Mouse (Mus musculus): ENCODE measurements at regions not wholly inside any gene's neighbourhood (a gene's known extent, or its start where the extent isn't known, plus 50 kb on each side); places are given as distances from the start of the nearest gene placed in this dataset.
"Not testable (repeated sequence)": the region's sequence is repeated elsewhere in the genome, so short reads cannot be mapped to it uniquely, and the experiment has no call there.

GRCm38 (mm10) chr15:93024171-93024570 is 250.8 kb downstream of the Gxylt1 start:
- H3K9ac ChIP-seq (replicated peaks): no peak overlapping the region
- 79% methylated on average over 6 of the region's 6 CpGs for WGBS
- no peak overlapping the region for H3K4me2 ChIP-seq
- no peak overlapping the region for H3K27ac ChIP-seq
- H3K4me1 ChIP-seq (replicated peaks): no peaks in the 10 kb centered on the region
- ATAC-seq (ENCODE audit: insufficient number of reproducible peaks, insufficient read depth, low FRiP score, low TSS enrichment, low read depth): no peak
- H3K4me3 ChIP-seq (replicated peaks): no peak overlapping the region
- H3K9me3 ChIP-seq: 0 out of 2 replicates have a peak, but pooled peaks cover 4% of the 10 kb centered on the region
- no peaks in the 10 kb centered on the region for H3K27me3 ChIP-seq
- H3K36me3 ChIP-seq: no peaks in the 10 kb centered on the region

- no peaks in the 10 kb centered on the region for H3K36me3 ChIP-seq
- H3K4me2 ChIP-seq: no peak overlapping the region
- H3K27ac ChIP-seq: 0 out of 2 replicates have a peak overlapping the region, but pooled peaks have one; percentile 67
- H3K9me3 ChIP-seq: no peaks in the 10 kb centered on the region
- no peak overlapping the region for H3K9ac ChIP-seq (replicated peaks)
- no peak; the same call in 1 of the 2 replicates for ATAC-seq (ENCODE audit: insufficient number of reproducible peaks, insufficient read depth, low FRiP score, low TSS enrichment, low read depth)
- no peaks in the 10 kb centered on the region for H3K27me3 ChIP-seq
- WGBS: 39% methylated on average over 5 of the region's 5 CpGs
- peaks cover 11% of the 10 kb centered on the region for H3K4me1 ChIP-seq (replicated peaks)
- H3K4me3 ChIP-seq (replicated peaks): no peak overlapping the region
Measured at GRCm38 (mm10) chr15:93011166-93011565, 263.8 kb downstream of the Gxylt1 start.

GRCm38 (mm10) chr15:93010629-93011028 is 264.4 kb downstream of the Gxylt1 start:
- ATAC-seq (ENCODE audit: insufficient number of reproducible peaks, insufficient read depth, low FRiP score, low TSS enrichment, low read depth): peak; percentile 73; the same call in 1 of the 2 replicates
- peak overlapping the region; percentile 26; the same call in 1 of the 2 replicates for H3K4me2 ChIP-seq

GRCm38 (mm10) chr15:93005751-93006231 is 269.2 kb downstream of the Gxylt1 start:
- Histone ChIP-seq H3K27me3 (peaks cover 3% of the 10 kb centered on the region; the same call in 1 of the 2 replicates), H3K36me3 (no peaks in the 10 kb centered on the region), H3K9me3 (no peaks in the 10 kb centered on the region), H3K9ac (replicated peaks) (no peak overlapping the region), H3K4me3 (replicated peaks) (no peak overlapping the region), H3K4me1 (replicated peaks) (peaks cover 19% of the 10 kb centered on the region), H3K27ac (no peak overlapping the region), H3K4me2 (no peak overlapping the region)
- WGBS: 55% methylated on average over 7 of the region's 7 CpGs
- ATAC-seq (ENCODE audit: insufficient number of reproducible peaks, insufficient read depth, low FRiP score, low TSS enrichment, low read depth): no peak

More at GRCm38 (mm10) chr15:93010629-93011028, 264.4 kb downstream of the Gxylt1 start:
- H3K4me3 ChIP-seq (replicated peaks): no peak overlapping the region
- no peaks in the 10 kb centered on the region for H3K36me3 ChIP-seq
- no peaks in the 10 kb centered on the region for H3K27me3 ChIP-seq
- peaks cover 11% of the 10 kb centered on the region for H3K4me1 ChIP-seq (replicated peaks)
- WGBS: 6% methylated on average over 2 of the region's 2 CpGs
- no peak overlapping the region for H3K9ac ChIP-seq (replicated peaks)
- H3K27ac ChIP-seq: peak overlapping the region; percentile 80
- H3K9me3 ChIP-seq: no peaks in the 10 kb centered on the region

GRCm38 (mm10) chr15:93005186-93005585 is 269.8 kb downstream of the Gxylt1 start:
- not testable (repeated sequence) for H3K4me2 ChIP-seq; H3K9ac ChIP-seq (replicated peaks); H3K36me3 ChIP-seq; ATAC-seq (ENCODE audit: insufficient number of reproducible peaks, insufficient read depth, low FRiP score, low TSS enrichment, low read depth); H3K9me3 ChIP-seq; H3K27ac ChIP-seq; H3K4me3 ChIP-seq (replicated peaks); H3K27me3 ChIP-seq
- WGBS: 86% methylated on average over 5 of the region's 5 CpGs
- peaks cover 14% of the 10 kb centered on the region for H3K4me1 ChIP-seq (replicated peaks)

- Histone ChIP-seq H3K4me2 (no peak overlapping the region), H3K9ac (replicated peaks) (no peak overlapping the region), H3K36me3 (no peaks in the 10 kb centered on the region), H3K27ac (no peak overlapping the region), H3K9me3 (no peaks in the 10 kb centered on the region), H3K27me3 (peaks cover 3% of the 10 kb centered on the region; the same call in 1 of the 2 replicates), H3K4me3 (replicated peaks) (no peak overlapping the region), H3K4me1 (replicated peaks) (peaks cover 18% of the 10 kb centered on the region)
- ATAC-seq (ENCODE audit: insufficient number of reproducible peaks, insufficient read depth, low FRiP score, low TSS enrichment, low read depth): no peak
- 90% methylated on average over 7 of the region's 7 CpGs for WGBS
Measured at GRCm38 (mm10) chr15:93004551-93004950, 270.4 kb downstream of the Gxylt1 start.

- Histone ChIP-seq H3K27me3 (peaks cover 3% of the 10 kb centered on the region; the same call in 1 of the 2 replicates), H3K9me3 (no peaks in the 10 kb centered on the region), H3K36me3 (no peaks in the 10 kb centered on the region), H3K9ac (replicated peaks) (no peak overlapping the region), H3K4me3 (replicated peaks) (no peak overlapping the region), H3K4me2 (no peak overlapping the region), H3K4me1 (replicated peaks) (peaks cover 18% of the 10 kb centered on the region), H3K27ac (no peak overlapping the region)
- no peak for ATAC-seq (ENCODE audit: insufficient number of reproducible peaks, insufficient read depth, low FRiP score, low TSS enrichment, low read depth)
- WGBS: 71% methylated on average over 3 of the region's 3 CpGs
Measured at GRCm38 (mm10) chr15:93003233-93003632, 271.7 kb downstream of the Gxylt1 start.

GRCm38 (mm10) chr15:93002002-93002904 is 272.7 kb downstream of the Gxylt1 start:
- Histone ChIP-seq H3K9ac (replicated peaks) (0 out of 2 replicates have a peak overlapping the region, but pooled peaks have one; percentile 37), H3K4me3 (replicated peaks) (peak overlapping the region; percentile 24), H3K4me2 (peak overlapping the region; percentile 54), H3K4me1 (replicated peaks) (peaks cover 18% of the 10 kb centered on the region), H3K27me3 (peaks cover 3% of the 10 kb centered on the region; the same call in 1 of the 2 replicates), H3K27ac (peak overlapping the region; percentile 2; the same call in 1 of the 2 replicates), H3K9me3 (no peaks in the 10 kb centered on the region), H3K36me3 (no peaks in the 10 kb centered on the region)
- 24% methylated on average over 25 of the region's 25 CpGs for WGBS
- ATAC-seq (ENCODE audit: insufficient number of reproducible peaks, insufficient read depth, low FRiP score, low TSS enrichment, low read depth): peak; percentile 67

GRCm38 (mm10) chr15:93001346-93002001 is 273.5 kb downstream of the Gxylt1 start:
- Histone ChIP-seq H3K4me2 (peak overlapping the region; percentile 54), H3K9me3 (no peaks in the 10 kb centered on the region), H3K4me1 (replicated peaks) (peaks cover 18% of the 10 kb centered on the region), H3K9ac (replicated peaks) (0 out of 2 replicates have a peak overlapping the region, but pooled peaks have one; percentile 37), H3K27me3 (peaks cover 3% of the 10 kb centered on the region; the same call in 1 of the 2 replicates), H3K27ac (no peak overlapping the region), H3K36me3 (no peaks in the 10 kb centered on the region), H3K4me3 (replicated peaks) (peak overlapping the region; percentile 24)
- no peak for ATAC-seq (ENCODE audit: insufficient number of reproducible peaks, insufficient read depth, low FRiP score, low TSS enrichment, low read depth)
- 3% methylated on average over 11 of the region's 11 CpGs for WGBS

GRCm38 (mm10) chr15:93000121-93000520 is 274.9 kb downstream of the Gxylt1 start:
- peak overlapping the region; percentile 27 for H3K4me2 ChIP-seq
- no peak for ATAC-seq (ENCODE audit: insufficient number of reproducible peaks, insufficient read depth, low FRiP score, low TSS enrichment, low read depth)
- H3K9me3 ChIP-seq: no peaks in the 10 kb centered on the region
- peaks cover 3% of the 10 kb centered on the region; the same call in 1 of the 2 replicates for H3K27me3 ChIP-seq
- peaks cover 18% of the 10 kb centered on the region for H3K4me1 ChIP-seq (replicated peaks)
- H3K27ac ChIP-seq: no peak overlapping the region
- H3K4me3 ChIP-seq (replicated peaks): no peak overlapping the region
- H3K9ac ChIP-seq (replicated peaks): no peak overlapping the region
- 38% methylated on average over 12 of the region's 12 CpGs for WGBS
- no peaks in the 10 kb centered on the region for H3K36me3 ChIP-seq

GRCm38 (mm10) chr15:92997933-92998332 is 277.0 kb downstream of the Gxylt1 start:
- WGBS: 87% methylated on average over 5 of the region's 5 CpGs
- peaks cover 3% of the 10 kb centered on the region; the same call in 1 of the 2 replicates for H3K27me3 ChIP-seq
- ATAC-seq (ENCODE audit: insufficient number of reproducible peaks, insufficient read depth, low FRiP score, low TSS enrichment, low read depth): no peak
- H3K9ac ChIP-seq (replicated peaks): no peak overlapping the region
- no peak overlapping the region for H3K27ac ChIP-seq
- no peak overlapping the region for H3K4me3 ChIP-seq (replicated peaks)
- H3K9me3 ChIP-seq: no peaks in the 10 kb centered on the region
- H3K4me1 ChIP-seq (replicated peaks): peaks cover 18% of the 10 kb centered on the region
- H3K36me3 ChIP-seq: no peaks in the 10 kb centered on the region
- no peak overlapping the region for H3K4me2 ChIP-seq

All from limb, embryonic 12.5 days (tissue).